Mouse (Mus musculus) erythroblast, embryonic 14.5 days (primary cell): ENCODE measurements around the gene Recql5.

Experiments
- GATA1 ChIP-seq: IDR thresholded peaks from 2 replicates; pipeline ENCODE4 v1.6.1; 2012; ENCODE audit warnings: low read length, inconsistent platforms, mixed read lengths
- TAL1 ChIP-seq: IDR thresholded peaks from 3 replicates; pipeline ENCODE4 v1.6.1; 2012; ENCODE audit warnings: low read length, inconsistent platforms, mixed read lengths

DNA sequence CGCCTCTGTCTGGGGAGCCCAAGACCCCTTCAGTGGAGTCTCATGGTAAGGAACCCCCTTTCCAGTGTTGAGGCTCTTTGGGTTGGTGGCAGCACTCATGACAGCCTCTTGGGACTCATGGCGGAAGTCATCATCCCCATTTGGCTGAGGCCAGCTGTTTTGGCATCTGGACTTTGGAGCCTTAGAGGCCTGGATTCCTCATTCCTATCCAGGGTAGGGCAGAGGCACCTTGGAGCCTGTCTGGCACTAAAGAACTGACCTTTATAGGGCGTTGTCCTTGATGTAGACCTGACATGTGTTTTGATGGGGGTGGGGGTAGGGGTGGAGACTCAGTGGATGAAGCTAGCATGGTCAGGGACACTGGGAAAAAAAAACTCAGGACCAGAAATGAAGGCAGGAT, 48.9 kb downstream of the Recql5 start:
- no peak for TF ChIP-seq GATA1
- TF ChIP-seq TAL1, result no peak
